Mouse (Mus musculus) forebrain, embryonic 13.5 days (tissue): ENCODE results near the gene Gm14410. TPM values are rescaled to one million over a fixed set of nuclear protein-coding genes. Genes with fewer than 3 reads are reported as not detected.
"Not testable (repeated sequence)": the region's sequence is repeated elsewhere in the genome, so short reads cannot be mapped to it uniquely, and the experiment has no call there.

Experiments used
- ATAC-seq: fragments of 200-750 bp; cut with Nextera tagmentation; 2 replicates; pipeline ENCODE4 v1.8.0; 2017
- H3K27ac ChIP-seq: fragments of 300-500 bp; sonication (generic); 2 replicates; pipeline ENCODE4 v1.5.1; 2015; ENCODE audit warnings: inconsistent platforms, mild to moderate bottlenecking, moderate library complexity
- H3K27me3 ChIP-seq: fragments of 300-500 bp; sonication (generic); 2 replicates; pipeline ENCODE4 v1.6.1; 2015; ENCODE audit warnings: mild to moderate bottlenecking, inconsistent platforms
- H3K36me3 ChIP-seq: fragments of 300-500 bp; sonication (generic); 2 replicates; pipeline ENCODE4 v1.6.1; 2015; ENCODE audit warnings: mild to moderate bottlenecking, inconsistent platforms; ENCODE audit not compliant: poor library complexity, severe bottlenecking
- H3K4me1 ChIP-seq: fragments of 300-500 bp; sonication (generic); 2 replicates; pipeline ENCODE4 v1.6.1; 2015; ENCODE audit warnings: inconsistent platforms
- H3K4me2 ChIP-seq: fragments of 300-500 bp; sonication (generic); 2 replicates; pipeline ENCODE4 v1.6.1; 2015; ENCODE audit warnings: inconsistent platforms, mild to moderate bottlenecking, moderate library complexity
- H3K4me3 ChIP-seq: fragments of 300-500 bp; sonication (generic); 2 replicates; pipeline ENCODE4 v1.5.1; 2015; ENCODE audit warnings: mild to moderate bottlenecking, inconsistent platforms
- H3K9ac ChIP-seq: fragments of 300-500 bp; sonication (generic); 2 replicates; pipeline ENCODE4 v1.6.1; 2015; ENCODE audit warnings: mild to moderate bottlenecking, inconsistent platforms
- H3K9me3 ChIP-seq: fragments of 300-500 bp; sonication (generic); replicated peaks from 2 replicates; pipeline ENCODE4 v1.6.1; 2016; ENCODE audit warnings: inconsistent platforms
- WGBS: fragments of 180-500 bp; shearing (Covaris S2); methylation state at CpG from one replicate; pipeline ENCODE4 v1.1.7; 2015; 5-methylcytosine and 5-hydroxymethylcytosine counted together
- polyA plus RNA-seq: library from polyadenylated mRNA; unstranded; fragments of >200 nt; fragmentation: Nextera tagmentation; extraction: Ambion mirVana; gene quantifications from 2 replicates; pipeline ENCODE4 v1.2.1, GENCODE M21; 2015

Gene Gm14410
- 31.0 and 38.7 TPM in 2 replicates for polyA plus RNA-seq

DNA sequence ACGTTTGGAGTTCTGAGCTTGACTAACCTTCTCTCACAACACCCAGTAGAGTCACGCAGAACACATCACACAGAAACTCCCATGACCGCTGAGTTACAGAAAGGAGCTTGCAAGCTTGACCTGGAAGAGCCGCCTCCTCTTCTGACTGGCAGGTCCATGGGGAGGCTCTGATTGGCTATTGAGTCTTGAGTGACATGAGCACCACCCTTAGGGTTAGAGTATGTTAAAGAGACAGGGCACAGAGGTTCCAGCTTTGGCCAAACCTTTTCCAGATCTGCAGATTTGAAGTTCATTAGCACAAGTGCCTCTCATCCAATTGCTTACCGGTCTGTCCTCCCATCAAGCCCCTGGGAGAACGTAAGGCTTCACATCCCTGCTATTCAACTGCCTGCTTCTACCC is at the start of gene Gm14410:
Gm14410 (minus strand) TSS at position 81 of the 400 bp plus-strand sequence.
- H3K27me3 ChIP-seq, H3K36me3 ChIP-seq, H3K4me1 ChIP-seq, H3K27ac ChIP-seq, ATAC-seq, H3K9me3 ChIP-seq: not testable (repeated sequence)
- Histone ChIP-seq H3K9ac (peak within 1 kb of the TSS; percentile 40; the same call in 1 of the 2 replicates), H3K4me3 (peak within 1 kb of the TSS; percentile 41), H3K4me2 (peak within 1 kb of the TSS; percentile 45)
- under 1% methylated on average over 6 of the region's 6 CpGs for WGBS

GRCm38 (mm10) chr2:177247449-177247848 is 41.2 kb upstream of the Gm14410 start:
- not testable (repeated sequence) for H3K9me3 ChIP-seq, H3K4me3 ChIP-seq, H3K4me2 ChIP-seq, H3K27ac ChIP-seq, H3K4me1 ChIP-seq, H3K36me3 ChIP-seq, H3K27me3 ChIP-seq, ATAC-seq, H3K9ac ChIP-seq
- WGBS, result 78% methylated on average over 2 of the region's 2 CpGs

GRCm38 (mm10) chr2:177230461-177230860 is 24.2 kb upstream of the Gm14410 start:
- not testable (repeated sequence) for H3K9ac ChIP-seq, ATAC-seq, H3K27me3 ChIP-seq, H3K4me3 ChIP-seq, H3K4me2 ChIP-seq, H3K27ac ChIP-seq, H3K4me1 ChIP-seq, H3K9me3 ChIP-seq, H3K36me3 ChIP-seq
- 66% methylated on average over 2 of the region's 2 CpGs for WGBS

GRCm38 (mm10) chr2:177172749-177173148 is 33.5 kb downstream of the Gm14410 start:
- ATAC-seq, H3K4me1 ChIP-seq, H3K36me3 ChIP-seq, H3K9ac ChIP-seq, H3K4me2 ChIP-seq, H3K4me3 ChIP-seq, H3K27me3 ChIP-seq, H3K9me3 ChIP-seq, H3K27ac ChIP-seq: not testable (repeated sequence)
- 88% methylated on average over 5 of the region's 5 CpGs for WGBS

Other genes starting within 250 kb of the Gm14410 start
- 7.0 and 7.7 TPM in 2 replicates for gene Gm14419, start 205.5 kb downstream of the Gm14410 start, polyA plus RNA-seq
- gene Gm14401, start 132.1 kb downstream of the Gm14410 start, polyA plus RNA-seq, result not detected in 2 replicates
- not detected in 2 replicates for gene Gm14409, start 60.6 kb upstream of the Gm14410 start, polyA plus RNA-seq
- 0.14 and 0.23 TPM in 2 replicates for gene Gm14412, start 117.9 kb upstream of the Gm14410 start, polyA plus RNA-seq
- gene Gm14418, start 191.9 kb upstream of the Gm14410 start, polyA plus RNA-seq, result 9.6 and 13.4 TPM in 2 replicates